Mouse (Mus musculus): ENCODE measurements around the gene Chst11. TPM values are rescaled to one million over a fixed set of nuclear protein-coding genes. Genes with fewer than 3 reads are reported as not detected.
A peak's percentile ranks its signal among the peaks of the same experiment; 100 is the strongest.

Gene Chst11
- polyA plus RNA-seq, 1 experiment from 2014 or later, result 4.5 TPM

DNA sequence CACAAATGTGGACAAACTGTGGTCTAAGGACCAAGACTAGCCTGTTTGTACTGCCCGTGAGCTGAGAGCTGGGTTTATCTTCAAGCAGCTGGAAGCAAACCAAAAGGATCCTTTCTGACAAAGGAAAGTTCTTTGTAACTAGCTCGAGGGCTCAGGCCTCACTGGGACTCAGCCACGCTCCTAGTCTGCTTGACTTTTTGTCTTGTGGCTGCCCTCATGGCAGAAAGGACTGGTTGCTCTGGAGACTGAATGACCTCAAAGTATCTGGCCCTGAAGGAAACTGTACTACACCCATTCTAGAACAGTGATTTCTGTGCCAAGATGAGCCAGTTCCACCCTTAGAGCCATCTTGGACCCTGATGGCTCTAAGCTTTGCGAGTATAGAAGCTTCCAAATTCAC is 46.3 kb downstream of the Chst11 start:
- no peak for DNase-seq
- H3K4me1 ChIP-seq (ENCODE audit: control insufficient read depth, insufficient read depth, low read length), result no peaks in the 10 kb centered on the region; the same call in 1 of the 2 replicates
- no peak for ATAC-seq (ENCODE audit: low FRiP score, low TSS enrichment)
- no peaks in the 10 kb centered on the region for H3K9me3 ChIP-seq (ENCODE audit: control insufficient read depth, low read length)
- H3K9ac ChIP-seq (replicated peaks; ENCODE audit: low read length), result no peak overlapping the region
- H3K36me3 ChIP-seq (ENCODE audit: control insufficient read depth, insufficient read depth, low read length), result no peaks in the 10 kb centered on the region
- 46% methylated on average over 4 of the region's 4 CpGs for WGBS
- H3K4me3 ChIP-seq (replicated peaks; ENCODE audit: low read depth, low read length), result no peak overlapping the region
- H3K27me3 ChIP-seq (ENCODE audit: control insufficient read depth, insufficient read depth, low read length), result no peaks in the 10 kb centered on the region
- H3K4me2 ChIP-seq (ENCODE audit: low read length), result no peak overlapping the region
- H3K27ac ChIP-seq (replicated peaks; ENCODE audit: low read depth, low read length), result no peak overlapping the region

DNA sequence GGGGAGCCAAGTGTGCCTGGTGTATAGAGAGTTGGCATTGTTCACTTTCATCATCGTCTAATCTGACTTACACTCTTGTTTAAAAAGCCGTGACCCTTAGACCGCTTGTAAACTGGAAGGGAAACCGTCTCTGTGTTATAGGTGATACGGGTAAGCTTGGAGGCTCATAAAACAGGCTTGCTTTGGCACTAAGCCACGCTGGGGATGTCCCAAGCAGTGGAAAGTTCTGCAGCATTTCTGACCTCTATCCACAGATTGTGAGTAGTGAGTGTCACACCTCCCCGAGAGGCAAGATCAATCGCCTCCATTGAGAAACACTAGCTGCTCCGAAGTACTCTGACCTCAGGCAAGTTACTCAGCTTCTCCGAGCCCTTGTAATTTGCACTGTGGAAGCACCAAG is 47.3 kb downstream of the Chst11 start:
- Histone ChIP-seq H3K36me3 (ENCODE audit: control insufficient read depth, insufficient read depth, low read length) (no peaks in the 10 kb centered on the region), H3K4me2 (ENCODE audit: low read length) (no peak overlapping the region), H3K9me3 (ENCODE audit: control insufficient read depth, low read length) (no peaks in the 10 kb centered on the region), H3K27me3 (ENCODE audit: control insufficient read depth, insufficient read depth, low read length) (no peaks in the 10 kb centered on the region), H3K4me3 (replicated peaks; ENCODE audit: low read depth, low read length) (no peak overlapping the region), H3K4me1 (ENCODE audit: control insufficient read depth, insufficient read depth, low read length) (peaks cover 9% of the 10 kb centered on the region), H3K9ac (replicated peaks; ENCODE audit: low read length) (no peak overlapping the region), H3K27ac (replicated peaks; ENCODE audit: low read depth, low read length) (no peak overlapping the region)
- ATAC-seq (ENCODE audit: low FRiP score, low TSS enrichment), result no peak
- 80% methylated on average over 10 of the region's 10 CpGs for WGBS
- DNase-seq, result no peak

DNA sequence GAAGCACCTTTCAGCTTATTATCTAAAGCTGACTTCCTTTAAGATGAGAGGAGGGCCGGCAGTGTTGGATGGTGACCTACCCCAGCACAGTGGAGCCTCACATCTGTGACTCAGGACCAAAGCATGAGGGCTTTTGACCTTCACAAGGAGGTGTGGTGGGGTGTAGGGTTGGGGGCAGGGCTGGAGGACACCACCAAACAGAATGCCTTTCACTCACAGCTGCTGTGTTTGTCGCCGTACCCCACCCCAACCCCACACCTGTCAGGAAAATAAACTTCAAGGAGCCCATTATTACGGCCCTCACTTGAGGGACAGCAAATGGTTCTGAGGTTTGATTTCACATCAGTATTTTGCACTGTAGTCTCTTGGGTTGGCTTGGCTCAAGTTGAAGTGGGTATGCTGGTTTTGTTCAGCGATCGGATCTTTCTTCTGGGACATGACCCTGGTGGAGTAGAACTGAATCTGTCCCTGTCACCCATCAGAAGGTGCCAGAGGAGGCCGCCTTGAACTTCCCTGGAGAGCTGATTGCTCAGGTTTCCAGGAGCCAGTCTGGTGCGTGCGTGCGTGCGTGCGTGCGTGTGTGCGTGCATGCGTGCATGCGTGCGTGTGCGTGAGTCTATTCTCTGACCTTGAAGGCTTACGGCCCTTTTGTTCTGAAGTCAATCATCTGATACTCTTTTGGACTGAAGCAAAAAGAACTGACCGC is 51.2 kb downstream of the Chst11 start:
- DNase-seq (no peak), ATAC-seq (ENCODE audit: low FRiP score, low TSS enrichment) (no peak)
- Histone ChIP-seq H3K27ac (replicated peaks; ENCODE audit: low read depth, low read length) (peak overlapping the region; percentile 21; the same call in 1 of the 2 replicates), H3K36me3 (ENCODE audit: control insufficient read depth, insufficient read depth, low read length) (no peaks in the 10 kb centered on the region), H3K27me3 (ENCODE audit: control insufficient read depth, insufficient read depth, low read length) (no peaks in the 10 kb centered on the region), H3K9ac (replicated peaks; ENCODE audit: low read length) (no peak overlapping the region), H3K4me3 (replicated peaks; ENCODE audit: low read depth, low read length) (no peak overlapping the region), H3K4me2 (ENCODE audit: low read length) (no peak overlapping the region), H3K4me1 (ENCODE audit: control insufficient read depth, insufficient read depth, low read length) (peaks cover 9% of the 10 kb centered on the region), H3K9me3 (ENCODE audit: control insufficient read depth, low read length) (no peaks in the 10 kb centered on the region)
- 62% methylated on average over 20 of the region's 20 CpGs for WGBS

DNA sequence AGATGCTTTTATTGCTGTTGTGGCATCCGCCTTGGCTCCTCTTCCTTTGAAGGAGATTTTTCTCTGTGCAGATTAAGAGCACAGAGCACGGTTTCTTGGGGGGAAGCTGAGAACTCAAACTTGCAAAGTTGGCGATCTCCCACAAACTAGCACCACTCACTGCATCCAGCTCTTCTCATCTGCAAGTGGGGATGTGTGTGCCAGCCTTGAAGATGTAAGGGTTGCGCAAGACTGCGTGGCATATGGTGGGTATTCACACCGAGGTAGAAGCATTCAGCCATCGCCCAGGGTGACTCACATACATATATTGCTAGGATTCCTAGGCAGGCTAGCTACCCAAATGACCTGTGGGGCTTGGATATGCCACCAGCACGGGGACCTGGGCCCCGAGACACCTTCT is 52.9 kb downstream of the Chst11 start:
- Histone ChIP-seq H3K4me2 (ENCODE audit: low read length) (no peak overlapping the region), H3K4me3 (replicated peaks; ENCODE audit: low read depth, low read length) (no peak overlapping the region), H3K27ac (replicated peaks; ENCODE audit: low read depth, low read length) (no peak overlapping the region), H3K9me3 (ENCODE audit: control insufficient read depth, low read length) (no peaks in the 10 kb centered on the region), H3K9ac (replicated peaks; ENCODE audit: low read length) (no peak overlapping the region), H3K4me1 (ENCODE audit: control insufficient read depth, insufficient read depth, low read length) (peaks cover 21% of the 10 kb centered on the region), H3K36me3 (ENCODE audit: control insufficient read depth, insufficient read depth, low read length) (no peaks in the 10 kb centered on the region), H3K27me3 (ENCODE audit: control insufficient read depth, insufficient read depth, low read length) (no peaks in the 10 kb centered on the region)
- ATAC-seq (ENCODE audit: low FRiP score, low TSS enrichment), result no peak
- DNase-seq, result no peak
- 87% methylated on average over 9 of the region's 9 CpGs for WGBS

DNA sequence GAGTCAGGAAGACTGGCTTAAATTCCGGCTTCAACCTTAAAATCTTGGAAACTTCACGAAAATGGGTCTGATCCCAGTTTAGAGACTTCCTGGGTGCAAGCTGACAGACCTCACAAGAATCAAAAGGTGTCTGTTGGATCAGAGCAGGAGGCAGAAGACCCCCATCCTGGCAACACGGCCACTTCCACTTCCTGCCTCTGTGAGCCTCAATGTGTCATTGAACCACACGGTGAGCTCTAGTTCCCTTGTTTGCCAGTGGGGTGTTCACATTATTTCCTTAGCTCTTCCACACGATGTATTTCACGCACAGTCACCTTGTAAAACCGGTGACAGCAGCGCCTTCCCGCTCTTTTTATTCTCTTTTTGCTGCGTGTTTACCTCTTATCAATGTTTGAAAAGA is 54.1 kb downstream of the Chst11 start:
- no peak overlapping the region for H3K27ac ChIP-seq (replicated peaks; ENCODE audit: low read depth, low read length)
- H3K36me3 ChIP-seq (ENCODE audit: control insufficient read depth, insufficient read depth, low read length), result no peaks in the 10 kb centered on the region
- H3K27me3 ChIP-seq (ENCODE audit: control insufficient read depth, insufficient read depth, low read length), result no peaks in the 10 kb centered on the region
- ATAC-seq (ENCODE audit: low FRiP score, low TSS enrichment) (no peak), DNase-seq (no peak)
- H3K4me3 ChIP-seq (replicated peaks; ENCODE audit: low read depth, low read length), result no peak overlapping the region
- H3K4me2 ChIP-seq (ENCODE audit: low read length), result no peak overlapping the region
- no peaks in the 10 kb centered on the region for H3K9me3 ChIP-seq (ENCODE audit: control insufficient read depth, low read length)
- H3K4me1 ChIP-seq (ENCODE audit: control insufficient read depth, insufficient read depth, low read length), result peaks cover 26% of the 10 kb centered on the region
- 88% methylated on average over 10 of the region's 10 CpGs for WGBS
- H3K9ac ChIP-seq (replicated peaks; ENCODE audit: low read length), result no peak overlapping the region

DNA sequence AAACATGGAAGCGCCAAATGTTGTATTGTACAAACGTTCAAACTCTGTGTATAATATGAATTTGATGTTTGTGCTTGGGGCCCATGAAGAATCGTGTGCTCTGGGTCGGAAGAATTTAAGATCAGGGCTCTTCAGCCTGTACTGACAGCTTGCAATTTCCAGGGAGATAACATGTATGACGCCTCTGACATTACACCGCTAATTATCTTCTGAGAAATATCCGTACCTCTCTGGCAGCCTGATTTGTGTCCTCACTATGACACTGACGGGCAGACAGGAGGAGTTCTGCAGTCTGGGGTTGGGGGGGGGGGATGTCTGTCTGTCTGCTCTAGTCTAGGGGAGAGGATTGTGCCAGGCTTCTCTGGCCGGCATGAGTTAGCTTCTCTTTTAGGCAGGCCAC is 56.6 kb downstream of the Chst11 start:
- Histone ChIP-seq H3K4me3 (replicated peaks; ENCODE audit: low read depth, low read length) (no peak overlapping the region), H3K36me3 (ENCODE audit: control insufficient read depth, insufficient read depth, low read length) (no peaks in the 10 kb centered on the region), H3K27me3 (ENCODE audit: control insufficient read depth, insufficient read depth, low read length) (no peaks in the 10 kb centered on the region), H3K27ac (replicated peaks; ENCODE audit: low read depth, low read length) (no peak overlapping the region), H3K4me2 (ENCODE audit: low read length) (no peak overlapping the region), H3K9me3 (ENCODE audit: control insufficient read depth, low read length) (no peaks in the 10 kb centered on the region), H3K4me1 (ENCODE audit: control insufficient read depth, insufficient read depth, low read length) (peaks cover 23% of the 10 kb centered on the region), H3K9ac (replicated peaks; ENCODE audit: low read length) (no peak overlapping the region)
- DNase-seq (no peak), ATAC-seq (ENCODE audit: low FRiP score, low TSS enrichment) (no peak)
- whole genome bisulfite sequencing, result 61% methylated on average over 9 of the region's 9 CpGs

DNA sequence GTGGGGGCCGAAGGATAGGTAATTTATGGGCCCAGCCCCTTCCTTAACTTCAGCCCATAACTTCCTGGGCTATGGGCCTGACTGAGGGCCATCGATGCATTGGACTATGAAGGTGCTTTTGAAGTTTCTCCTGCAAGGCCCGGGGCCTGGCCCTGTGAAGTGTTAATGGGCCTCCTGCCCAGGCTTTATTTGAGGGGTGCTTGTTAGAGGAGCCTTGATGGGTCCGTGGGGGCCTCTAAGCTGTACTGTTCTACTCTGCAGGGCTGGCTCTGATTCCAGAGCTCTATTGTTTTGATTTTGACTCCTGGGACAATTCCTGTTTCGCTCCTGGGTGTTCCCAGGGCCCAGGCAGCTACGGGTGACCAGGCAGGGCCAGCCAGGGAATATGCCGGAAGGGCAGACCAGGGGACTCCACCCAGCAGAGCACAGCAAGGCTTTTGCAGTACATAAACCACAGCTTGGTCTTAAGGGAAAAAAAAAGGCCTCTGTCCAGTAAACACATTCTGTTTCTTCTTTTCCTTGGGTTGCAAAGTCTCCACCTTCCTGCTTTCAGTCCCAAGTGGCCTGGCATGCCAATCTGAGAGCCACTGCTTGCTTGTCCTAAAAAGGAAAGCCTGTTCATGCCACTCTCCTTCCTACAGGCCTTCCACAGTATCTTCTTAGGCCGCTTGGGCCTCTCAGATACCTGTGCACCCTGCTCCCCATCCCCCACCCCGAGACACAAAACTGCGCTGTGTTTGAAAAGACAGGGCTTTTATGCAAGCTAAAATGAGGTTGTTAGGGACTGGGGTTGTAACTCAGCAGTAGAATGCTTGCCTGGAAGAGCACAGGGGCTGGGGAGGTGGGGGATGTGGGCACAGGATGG is 57.5 kb downstream of the Chst11 start:
- DNase-seq, result peak; percentile 36
- H3K4me2 ChIP-seq (ENCODE audit: low read length), result no peak overlapping the region
- H3K36me3 ChIP-seq (ENCODE audit: control insufficient read depth, insufficient read depth, low read length), result no peaks in the 10 kb centered on the region
- no peaks in the 10 kb centered on the region for H3K27me3 ChIP-seq (ENCODE audit: control insufficient read depth, insufficient read depth, low read length)
- H3K4me1 ChIP-seq (ENCODE audit: control insufficient read depth, insufficient read depth, low read length), result peaks cover 17% of the 10 kb centered on the region
- 22% methylated on average over 10 of the region's 10 CpGs for WGBS
- peak overlapping the region; percentile 52 for H3K27ac ChIP-seq (replicated peaks; ENCODE audit: low read depth, low read length)
- H3K9me3 ChIP-seq (ENCODE audit: control insufficient read depth, low read length), result no peaks in the 10 kb centered on the region
- ATAC-seq (ENCODE audit: low FRiP score, low TSS enrichment), result 0 out of 2 replicates have a peak, but pooled peaks have one; percentile 24
- H3K9ac ChIP-seq (replicated peaks; ENCODE audit: low read length), result no peak overlapping the region
- no peak overlapping the region for H3K4me3 ChIP-seq (replicated peaks; ENCODE audit: low read depth, low read length)

DNA sequence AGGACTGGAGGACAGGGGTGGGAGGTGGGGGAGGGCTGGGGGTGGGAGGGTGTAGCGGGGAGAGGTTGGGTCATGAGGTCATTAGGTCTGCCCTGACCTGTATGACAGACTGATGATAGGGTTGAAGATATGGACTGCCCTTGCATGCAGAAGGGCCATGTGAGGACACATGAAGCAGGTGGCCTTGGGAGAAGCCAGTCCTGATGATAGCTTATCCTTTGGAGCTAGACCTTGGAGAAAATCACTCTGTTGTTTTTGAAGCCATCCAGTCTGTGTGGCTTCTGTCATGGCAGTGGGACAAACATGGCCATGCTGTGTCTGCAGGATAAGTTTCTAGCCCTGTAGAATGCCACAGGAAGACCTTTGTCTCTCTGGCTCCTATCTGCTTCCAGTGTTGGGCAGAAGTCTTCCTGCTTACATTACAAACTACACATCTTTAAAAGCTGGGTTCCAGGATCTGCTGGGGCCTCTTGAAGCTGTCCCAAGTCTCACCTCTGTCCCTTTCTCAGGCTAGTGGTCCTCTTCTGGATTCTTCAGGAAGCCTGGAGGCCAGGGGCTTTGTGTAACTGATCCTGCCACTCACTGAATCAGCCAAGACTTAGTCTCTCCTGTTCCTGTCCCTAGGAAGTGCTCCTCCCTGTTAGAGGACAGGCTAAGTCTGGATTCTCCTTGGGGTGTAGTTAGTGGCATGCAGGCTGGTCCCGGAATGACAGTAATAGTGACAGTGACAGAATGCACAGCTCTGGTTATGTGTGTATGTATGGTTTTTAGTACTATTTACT is 58.4 kb downstream of the Chst11 start:
- Histone ChIP-seq H3K9me3 (ENCODE audit: control insufficient read depth, low read length) (no peaks in the 10 kb centered on the region), H3K9ac (replicated peaks; ENCODE audit: low read length) (no peak overlapping the region), H3K4me2 (ENCODE audit: low read length) (no peak overlapping the region), H3K27ac (replicated peaks; ENCODE audit: low read depth, low read length) (peak overlapping the region; percentile 52; the same call in 1 of the 2 replicates), H3K4me3 (replicated peaks; ENCODE audit: low read depth, low read length) (no peak overlapping the region), H3K27me3 (ENCODE audit: control insufficient read depth, insufficient read depth, low read length) (no peaks in the 10 kb centered on the region), H3K4me1 (ENCODE audit: control insufficient read depth, insufficient read depth, low read length) (peaks cover 17% of the 10 kb centered on the region), H3K36me3 (ENCODE audit: control insufficient read depth, insufficient read depth, low read length) (no peaks in the 10 kb centered on the region)
- no peak for ATAC-seq (ENCODE audit: low FRiP score, low TSS enrichment)
- DNase-seq, result no peak
- WGBS, result 73% methylated on average over 2 of the region's 2 CpGs
